Mouse (Mus musculus) spleen, adult 2 months (tissue): ENCODE data around the gene Senp2.

Experiments used
- CTCF ChIP-seq: fragments of 200-500 bp; IDR thresholded peaks from 2 replicates; pipeline ENCODE4 v1.5.1; 2011; ENCODE audit warnings: mild to moderate bottlenecking, inconsistent platforms; ENCODE audit not compliant: insufficient read depth, insufficient read length, insufficient replicate concordance; ENCODE audit errors: extremely low read depth
- POLR2A ChIP-seq: fragments of 200-500 bp; IDR thresholded peaks from 2 replicates; pipeline ENCODE4 v1.6.1; 2011; ENCODE audit warnings: low read depth, low read length, inconsistent platforms

DNA sequence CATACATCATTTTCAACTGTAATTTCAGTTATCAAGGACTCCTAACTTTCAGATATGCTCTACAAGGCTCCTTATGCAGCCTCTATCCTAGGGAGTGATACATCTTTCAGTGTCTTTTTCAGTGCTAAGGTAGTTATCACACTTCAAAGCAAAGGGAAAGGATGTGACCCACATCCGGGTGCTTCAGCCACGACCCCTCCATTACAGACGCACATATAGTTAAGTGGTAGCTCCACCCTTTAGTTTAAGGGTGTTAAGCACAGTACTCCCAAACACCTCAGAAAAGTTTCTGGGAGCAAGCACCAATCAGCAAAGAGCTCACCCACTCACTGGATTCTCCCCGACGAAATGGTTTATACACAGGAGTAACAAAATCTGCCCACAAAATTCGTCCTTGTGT, 65.8 kb downstream of the Senp2 start:
- TF ChIP-seq POLR2A (no peak), CTCF (no peak)
